Mouse (Mus musculus): ENCODE measurements around the gene Ranbp10.
"Not testable (repeated sequence)": the region's sequence is repeated elsewhere in the genome, so short reads cannot be mapped to it uniquely, and the experiment has no call there.

The Ranbp10 gene

DNA sequence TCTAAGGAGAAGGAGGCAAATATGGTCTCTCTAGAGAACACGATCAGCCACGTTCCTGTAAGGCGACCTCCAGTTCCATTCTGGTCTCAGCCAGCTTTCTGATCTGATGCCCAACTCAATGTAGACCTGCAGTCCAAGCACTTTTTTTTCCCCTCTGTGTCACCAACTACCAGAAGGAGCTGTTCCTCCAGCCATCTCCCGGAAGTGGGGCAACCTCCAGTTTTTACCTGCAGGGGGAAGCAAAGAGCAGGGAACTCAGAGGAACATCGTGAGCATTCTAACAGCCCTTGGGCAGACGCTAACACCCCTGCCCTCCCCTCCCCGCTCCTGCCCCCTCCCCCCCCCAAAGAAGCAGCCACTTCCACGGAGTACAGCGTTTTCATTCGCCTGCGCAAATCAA lies 8.2 kb upstream of the Ranbp10 start:
- peak; percentile 73 to 76 for DNase-seq (ENCODE audit: low spot score in 2 of 2)

- not testable (repeated sequence) for DNase-seq (ENCODE audit: low spot score in 2 of 2)
Measured at GRCm38 (mm10) chr8:105833740-105834139, 6.6 kb upstream of the Ranbp10 start.

DNA sequence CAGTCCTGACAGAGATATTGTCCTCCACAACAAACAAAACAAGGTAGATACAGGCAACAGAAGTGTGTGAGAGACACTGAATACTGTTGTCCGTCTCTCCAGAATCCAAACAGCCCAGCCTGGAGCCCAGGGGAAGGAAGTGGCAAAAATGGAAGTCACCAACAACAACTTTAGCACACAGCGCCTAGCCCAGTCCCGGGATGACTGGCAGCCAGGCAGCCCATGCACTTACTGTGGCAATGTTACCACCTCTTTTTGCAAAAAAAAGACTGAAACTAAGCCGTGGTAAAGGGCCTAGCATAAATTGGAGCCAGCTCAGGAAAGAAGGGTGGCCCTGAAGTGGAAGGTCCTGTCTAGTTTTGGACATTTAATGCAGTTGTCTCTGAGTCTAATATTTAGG lies 771 bp downstream of the Ranbp10 start:
- no peak for DNase-seq (ENCODE audit: low spot score in 2 of 2)

DNA sequence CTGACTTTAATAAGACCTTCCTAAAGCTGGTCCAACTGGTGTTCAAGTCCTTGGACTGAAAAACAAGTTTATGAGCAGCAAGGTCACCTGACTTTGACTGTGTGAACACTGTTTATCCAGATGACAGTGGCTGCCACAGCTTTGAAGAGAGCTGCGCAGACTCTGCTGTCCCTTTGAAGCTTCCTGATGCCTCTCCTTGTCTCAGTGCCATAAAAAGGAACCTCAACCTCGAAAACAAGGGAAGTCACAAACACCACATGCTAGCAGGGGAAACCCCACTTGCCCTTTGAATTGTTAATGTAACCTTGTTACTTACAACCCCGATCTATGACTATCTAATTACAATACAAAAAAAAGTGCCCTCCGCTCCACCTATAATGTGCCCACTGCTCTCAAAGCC lies 1.6 kb downstream of the Ranbp10 start:
- no peak for DNase-seq (ENCODE audit: low spot score in 2 of 2)

GRCm38 (mm10) chr8:105820925-105821324 lies 6.2 kb downstream of the Ranbp10 start:
- DNase-seq (ENCODE audit: low spot score in 2 of 2), result no peak

DNA sequence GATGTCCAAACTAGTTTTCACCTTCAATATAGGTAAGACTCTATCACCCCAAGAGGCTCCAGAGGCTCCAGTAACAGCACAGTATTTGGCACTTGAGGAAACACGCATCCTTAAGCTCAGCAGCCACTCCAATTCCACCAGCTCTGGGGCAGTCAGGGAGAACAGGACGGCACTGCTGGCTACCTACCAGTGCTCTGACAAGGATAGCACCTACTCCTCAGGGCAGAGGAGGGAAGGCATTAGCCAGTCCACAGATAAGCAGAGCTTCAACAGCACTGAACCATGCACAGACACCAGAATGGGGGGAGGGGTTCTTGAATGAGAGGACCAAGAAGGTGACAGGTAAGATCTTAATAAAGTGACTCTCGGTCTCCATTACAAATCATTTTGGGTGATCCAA lies 7.5 kb downstream of the Ranbp10 start:
- no peak for DNase-seq (ENCODE audit: low spot score in 2 of 2)

DNA sequence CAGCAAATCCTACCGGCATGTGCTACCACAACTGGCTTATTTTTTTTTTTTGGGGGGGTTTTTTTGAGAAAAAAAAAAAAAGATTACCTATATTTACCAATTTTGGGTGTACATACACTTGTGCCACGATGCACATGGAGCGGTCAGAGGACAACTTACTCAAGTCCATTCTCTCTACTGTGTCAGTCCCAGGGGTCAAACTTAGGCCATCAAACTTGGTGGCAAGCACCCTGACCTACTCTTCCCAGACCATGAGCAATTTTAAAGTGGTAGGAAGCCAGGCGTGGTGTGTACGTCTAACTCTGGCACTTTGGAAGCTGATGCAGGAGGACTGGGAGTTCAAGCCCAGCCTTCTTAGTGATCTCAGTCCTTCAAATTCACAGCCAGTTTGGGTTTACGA lies 13.9 kb downstream of the Ranbp10 start:
- DNase-seq (ENCODE audit: low spot score in 2 of 2), result no peak

- DNase-seq (ENCODE audit: low spot score in 2 of 2), result no peak
Measured at GRCm38 (mm10) chr8:105812511-105812910, 14.6 kb downstream of the Ranbp10 start.

GRCm38 (mm10) chr8:105811543-105811942 lies 15.6 kb downstream of the Ranbp10 start:
- DNase-seq (ENCODE audit: low spot score in 2 of 2), result no peak

GRCm38 (mm10) chr8:105811061-105811460 lies 16.1 kb downstream of the Ranbp10 start:
- no peak for DNase-seq (ENCODE audit: low spot score in 2 of 2)

DNA sequence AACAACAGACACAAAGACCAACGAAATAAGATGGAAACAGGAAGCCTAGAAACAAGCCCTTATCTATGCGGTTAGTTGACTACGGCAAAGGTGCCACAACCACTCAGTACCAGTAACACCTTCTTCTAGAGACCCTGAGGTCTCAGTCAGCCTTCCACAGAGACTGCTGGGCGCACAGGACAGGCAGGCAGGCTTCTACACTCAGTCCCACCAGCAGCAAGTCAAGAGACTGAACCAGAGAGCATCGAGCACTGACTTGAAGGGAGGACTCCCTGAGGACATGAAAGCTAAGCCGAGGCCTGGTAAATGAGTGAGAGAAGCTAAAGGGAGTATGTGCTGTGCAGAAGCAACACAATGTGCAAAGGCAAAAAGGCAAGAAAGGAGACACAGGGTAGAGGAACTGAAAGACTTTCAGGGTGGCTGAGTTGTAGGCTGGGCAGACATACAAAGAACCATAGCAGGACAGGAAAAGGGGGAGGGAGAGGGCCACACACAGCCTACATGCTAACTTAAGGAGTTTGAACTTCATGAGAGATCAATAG lies 16.8 kb downstream of the Ranbp10 start:
- DNase-seq (ENCODE audit: low spot score in 2 of 2), result no peak

GRCm38 (mm10) chr8:105808480-105808879 lies 18.7 kb downstream of the Ranbp10 start:
- DNase-seq (ENCODE audit: low spot score in 2 of 2), result no peak

- DNase-seq (ENCODE audit: low spot score in 2 of 2), result no peak
Measured at GRCm38 (mm10) chr8:105807766-105808165, 19.4 kb downstream of the Ranbp10 start.

- no peak for DNase-seq (ENCODE audit: low spot score in 2 of 2)
Measured at GRCm38 (mm10) chr8:105805964-105806363, 21.2 kb downstream of the Ranbp10 start.

- no peak for DNase-seq (ENCODE audit: low spot score in 2 of 2)
Measured at GRCm38 (mm10) chr8:105805346-105805745, 21.8 kb downstream of the Ranbp10 start.

DNA sequence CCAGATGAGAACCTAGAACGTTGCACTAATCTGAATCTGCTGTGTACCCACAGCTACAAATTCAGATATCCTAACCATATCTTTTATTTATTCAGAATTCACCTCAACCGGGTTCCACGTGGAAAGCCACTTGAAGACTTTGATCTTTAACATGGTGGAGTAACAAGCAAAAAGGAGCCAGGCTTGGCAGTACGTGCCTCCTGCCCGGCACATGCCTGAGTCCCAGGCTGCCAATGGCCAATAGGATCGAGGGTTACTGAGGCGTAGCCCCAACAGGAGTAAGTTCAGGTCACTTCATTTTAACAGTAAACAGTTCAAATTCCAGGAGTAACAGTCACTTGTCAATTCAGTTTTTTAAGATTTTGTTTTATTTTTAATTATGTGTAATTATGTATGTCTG lies 22.4 kb downstream of the Ranbp10 start:
- no peak for DNase-seq (ENCODE audit: low spot score in 2 of 2)

DNA sequence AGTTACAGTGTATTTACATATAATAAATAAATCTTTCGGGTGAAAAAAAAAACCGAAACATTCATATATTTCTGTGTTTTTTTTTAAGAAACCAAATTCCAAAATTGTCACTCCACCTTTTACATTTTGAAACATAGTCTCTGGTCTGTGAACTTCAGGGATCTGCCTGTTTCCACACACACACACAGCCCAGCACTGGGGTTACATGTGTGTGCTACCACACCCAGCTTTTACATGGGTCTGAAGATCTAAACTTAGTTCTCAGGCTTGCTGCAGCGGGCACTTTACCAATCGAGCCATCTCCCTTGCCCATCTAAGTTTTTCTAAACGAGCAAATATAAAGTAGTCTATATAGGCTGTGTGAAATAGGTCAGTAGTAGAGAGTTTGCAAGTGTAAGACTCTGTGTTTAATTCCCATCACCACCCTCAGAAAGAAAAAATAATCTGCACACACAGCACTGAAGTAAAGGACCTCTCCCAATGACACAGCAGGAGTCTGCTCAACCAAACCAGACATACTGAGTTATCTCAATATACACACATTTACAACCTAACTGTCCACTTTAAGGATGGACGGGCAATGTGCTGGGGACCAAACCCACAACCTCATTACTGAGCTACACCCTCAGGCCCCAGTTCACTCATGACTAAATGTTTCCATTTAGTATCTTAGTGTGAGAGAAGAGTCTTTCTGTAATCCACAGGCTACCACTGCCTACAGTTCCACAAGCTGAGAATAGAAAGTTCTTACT lies 25.8 kb downstream of the Ranbp10 start:
- DNase-seq (ENCODE audit: low spot score in 2 of 2), result no peak

DNA sequence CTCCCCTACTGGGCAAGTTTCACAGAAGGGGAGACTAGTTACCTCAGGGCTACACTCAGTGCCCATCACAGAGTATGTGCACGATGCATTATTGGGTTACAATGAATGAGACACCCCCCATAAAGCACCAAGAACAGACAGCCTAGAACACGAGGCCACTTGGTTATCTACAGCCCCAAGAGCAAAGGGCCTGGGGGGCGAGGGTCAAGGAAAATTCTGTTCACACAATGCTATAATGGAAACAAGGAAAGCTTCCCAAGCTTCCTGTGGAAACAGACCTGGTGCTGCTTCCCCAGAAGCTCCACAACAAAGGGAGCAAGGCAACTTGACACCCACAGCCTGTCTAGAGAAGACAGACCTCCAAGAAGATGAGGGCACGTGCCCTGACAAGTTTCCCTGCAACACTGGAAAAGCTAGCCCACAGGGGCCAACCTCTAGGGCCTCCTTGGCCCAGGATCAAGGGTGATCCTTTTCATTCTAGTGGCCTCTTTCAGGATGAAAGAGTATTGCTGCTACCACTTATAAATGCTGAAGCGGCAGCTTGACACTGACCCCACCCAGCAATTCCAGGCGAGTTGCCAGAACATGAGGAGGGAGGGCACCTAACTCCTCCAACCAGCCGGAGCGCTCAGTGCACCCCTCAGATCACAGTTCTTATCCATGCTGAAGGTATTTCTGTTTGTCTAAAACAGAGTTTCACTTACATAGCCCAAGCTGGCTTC lies 27.9 kb downstream of the Ranbp10 start:
- peak in 1 of 2 experiments; percentile 30 for DNase-seq (ENCODE audit: low spot score in 2 of 2)

GRCm38 (mm10) chr8:105798408-105798807 lies 28.7 kb downstream of the Ranbp10 start:
- DNase-seq (ENCODE audit: low spot score in 2 of 2), result no peak

GRCm38 (mm10) chr8:105795785-105796184 lies 31.4 kb downstream of the Ranbp10 start:
- DNase-seq (ENCODE audit: low spot score in 2 of 2), result no peak

DNA sequence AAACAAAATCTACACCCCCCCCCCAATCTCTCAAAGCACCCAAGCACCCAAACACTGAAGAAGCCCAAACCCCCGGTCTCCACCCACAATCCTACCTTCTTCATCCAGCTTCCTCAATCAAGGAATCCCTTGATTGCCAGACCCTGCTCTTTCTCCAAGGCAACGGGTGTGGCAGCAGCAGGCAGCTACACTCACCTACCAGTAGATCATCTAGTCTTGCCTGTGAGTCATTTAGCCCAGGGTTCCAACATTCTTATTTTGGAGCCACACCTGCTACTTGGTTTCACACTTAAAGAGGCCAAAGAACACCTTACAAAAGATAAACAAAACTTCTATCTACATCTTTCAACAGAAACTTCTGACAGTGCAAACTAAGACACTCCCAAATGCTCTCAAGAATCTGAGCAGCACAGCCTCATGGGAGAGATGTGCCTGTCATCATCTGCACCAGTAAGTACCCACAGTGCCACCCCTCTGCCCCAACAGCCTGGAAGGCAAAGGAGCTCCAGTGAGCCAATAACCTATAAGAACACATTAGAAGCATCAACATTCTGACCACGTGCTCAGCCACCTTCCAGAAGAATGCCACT lies 33.0 kb downstream of the Ranbp10 start:
- no peak for DNase-seq (ENCODE audit: low spot score in 2 of 2)

GRCm38 (mm10) chr8:105793331-105793730 lies 33.8 kb downstream of the Ranbp10 start:
- DNase-seq (ENCODE audit: low spot score in 2 of 2), result no peak

GRCm38 (mm10) chr8:105789626-105790025 lies 37.5 kb downstream of the Ranbp10 start:
- DNase-seq (ENCODE audit: low spot score in 2 of 2), result no peak
